Mouse (Mus musculus) stomach, embryonic 16.5 days (tissue): Measurements from ENCODE around the gene Atg7. TPM values are rescaled to one million over a fixed set of nuclear protein-coding genes. Genes with fewer than 3 reads are reported as not detected.

Experiments used
- ATAC-seq: fragments of 200-750 bp; cut with Nextera tagmentation; 2 replicates; pipeline ENCODE4 v1.8.0; 2017; ENCODE audit warnings: moderate number of reproducible peaks, moderate TSS enrichment; ENCODE audit not compliant: insufficient read depth, low FRiP score
- H3K27ac ChIP-seq: fragments of 300-500 bp; sonication (generic); 2 replicates; pipeline ENCODE4 v1.5.1; 2014; ENCODE audit warnings: low read length
- H3K27me3 ChIP-seq: fragments of 300-500 bp; sonication (generic); 2 replicates; pipeline ENCODE4 v1.6.1; 2014; ENCODE audit warnings: low read length, control low read depth, mixed read lengths; ENCODE audit not compliant: control insufficient read depth, insufficient read depth
- H3K36me3 ChIP-seq: fragments of 300-500 bp; sonication (generic); 2 replicates; pipeline ENCODE4 v1.6.1; 2014; ENCODE audit warnings: low read length; ENCODE audit not compliant: control insufficient read depth, insufficient read depth
- H3K4me1 ChIP-seq: fragments of 300-500 bp; sonication (generic); 2 replicates; pipeline ENCODE4 v1.6.1; 2014; ENCODE audit warnings: low read length, control low read depth, mixed read lengths; ENCODE audit not compliant: control insufficient read depth, insufficient read depth
- H3K4me2 ChIP-seq: fragments of 300-500 bp; sonication (generic); 2 replicates; pipeline ENCODE4 v1.6.1; 2014; ENCODE audit warnings: low read depth, low read length, mixed read lengths
- H3K4me3 ChIP-seq: fragments of 300-500 bp; sonication (generic); replicated peaks from 2 replicates; pipeline ENCODE4 v1.5.1; 2014; ENCODE audit warnings: mild to moderate bottlenecking, low read length
- H3K9ac ChIP-seq: fragments of 300-500 bp; sonication (generic); 2 replicates; pipeline ENCODE4 v1.6.1; 2014; ENCODE audit warnings: low read length
- H3K9me3 ChIP-seq: fragments of 300-500 bp; sonication (generic); replicated peaks from 2 replicates; pipeline ENCODE4 v1.6.1; 2016; ENCODE audit warnings: low read length, control low read depth; ENCODE audit not compliant: control insufficient read depth
- whole genome bisulfite sequencing: fragments of 180-500 bp; shearing (Covaris S2); extraction: QIAGEN DNeasy Blood & Tissue Kit; methylation state at CpG from one replicate; pipeline ENCODE4 v1.1.7; 2014; 5-methylcytosine and 5-hydroxymethylcytosine counted together
- polyA plus RNA-seq: library from polyadenylated mRNA; unstranded; fragments of >200 nt; fragmentation: Nextera tagmentation; extraction: Ambion mirVana; gene quantifications from 2 replicates; pipeline ENCODE4 v1.2.1, GENCODE M21; 2015

The Atg7 gene
- polyA plus RNA-seq, 1 experiment from 2014 or later, result 21.9 TPM

- H3K4me2 ChIP-seq, result no peak overlapping the region
- H3K27ac ChIP-seq, result no peak overlapping the region
- no peaks in the 10 kb centered on the region for H3K9me3 ChIP-seq
- H3K9ac ChIP-seq, result no peak overlapping the region
- 61% methylated on average over 5 of the region's 5 CpGs for WGBS
- H3K4me1 ChIP-seq, result no peaks in the 10 kb centered on the region
- no peaks in the 10 kb centered on the region for H3K36me3 ChIP-seq
- ATAC-seq, result no peak
- H3K4me3 ChIP-seq, result no peak overlapping the region
- H3K27me3 ChIP-seq, result no peaks in the 10 kb centered on the region
Observed at GRCm38 (mm10) chr6:114698578-114698977, 55.7 kb downstream of the Atg7 start.

GRCm38 (mm10) chr6:114700704-114701103, 57.8 kb downstream of the Atg7 start:
- ATAC-seq, result no peak
- Histone ChIP-seq H3K9me3 (no peaks in the 10 kb centered on the region), H3K4me1 (no peaks in the 10 kb centered on the region), H3K27me3 (no peaks in the 10 kb centered on the region), H3K36me3 (no peaks in the 10 kb centered on the region), H3K4me3 (no peak overlapping the region), H3K27ac (no peak overlapping the region), H3K4me2 (no peak overlapping the region), H3K9ac (no peak overlapping the region)
- 85% methylated on average over 3 of the region's 3 CpGs for WGBS

GRCm38 (mm10) chr6:114707032-114707431, 64.1 kb downstream of the Atg7 start:
- no peak overlapping the region for H3K9ac ChIP-seq
- H3K4me3 ChIP-seq, result no peak overlapping the region
- no peak for ATAC-seq
- H3K9me3 ChIP-seq, result no peaks in the 10 kb centered on the region
- no peak overlapping the region for H3K4me2 ChIP-seq
- WGBS, result 69% methylated on average over 3 of the region's 3 CpGs
- H3K4me1 ChIP-seq, result no peaks in the 10 kb centered on the region
- H3K36me3 ChIP-seq, result no peaks in the 10 kb centered on the region
- H3K27me3 ChIP-seq, result no peaks in the 10 kb centered on the region
- no peak overlapping the region for H3K27ac ChIP-seq

DNA sequence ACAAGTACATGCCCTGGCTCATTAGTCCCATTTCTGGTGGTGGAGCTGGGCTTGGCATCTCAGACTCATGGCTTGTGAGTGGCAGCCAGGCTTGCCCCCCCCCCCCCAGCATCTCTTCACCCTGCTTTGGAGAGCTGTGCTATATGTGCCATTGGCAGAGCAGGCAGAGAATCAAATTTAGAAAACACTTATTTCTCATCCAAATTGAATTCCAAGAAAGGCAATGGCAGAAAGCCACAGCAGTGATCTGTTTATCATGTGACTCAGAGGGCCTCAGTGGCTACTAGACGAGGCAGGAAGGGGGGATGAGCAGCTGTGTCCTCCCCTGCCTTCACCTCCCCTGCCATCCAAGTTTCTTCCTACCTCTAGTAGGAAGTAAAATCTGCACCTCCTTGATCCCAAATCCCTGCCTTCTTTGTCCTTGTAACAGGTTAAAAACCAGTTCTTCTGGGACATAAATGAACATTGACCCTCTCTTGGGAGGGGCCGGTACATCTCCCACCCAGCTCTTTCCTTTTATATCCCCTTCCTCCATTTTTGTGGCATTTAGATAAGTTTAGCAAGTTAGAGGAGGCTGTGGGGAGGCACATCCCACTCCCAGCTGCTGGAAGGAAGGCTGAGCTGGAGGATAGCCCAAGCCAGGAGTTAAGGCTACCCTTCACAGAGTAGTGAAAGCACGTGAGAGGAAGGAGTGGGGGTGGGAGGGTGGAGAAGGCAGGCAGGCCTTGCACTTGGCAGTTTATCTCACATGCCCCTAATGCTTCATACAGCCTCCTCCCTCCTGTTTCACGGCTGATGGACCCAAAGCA, 69.5 kb downstream of the Atg7 start:
- no peak overlapping the region for H3K4me2 ChIP-seq
- no peak overlapping the region for H3K9ac ChIP-seq
- no peaks in the 10 kb centered on the region for H3K36me3 ChIP-seq
- WGBS, result 40% methylated on average over 4 of the region's 4 CpGs
- H3K9me3 ChIP-seq, result no peaks in the 10 kb centered on the region
- ATAC-seq, result no peak
- H3K27me3 ChIP-seq, result no peaks in the 10 kb centered on the region
- no peak overlapping the region for H3K27ac ChIP-seq
- peaks cover 8% of the 10 kb centered on the region; the same call in 1 of the 2 replicates for H3K4me1 ChIP-seq
- H3K4me3 ChIP-seq, result no peak overlapping the region

DNA sequence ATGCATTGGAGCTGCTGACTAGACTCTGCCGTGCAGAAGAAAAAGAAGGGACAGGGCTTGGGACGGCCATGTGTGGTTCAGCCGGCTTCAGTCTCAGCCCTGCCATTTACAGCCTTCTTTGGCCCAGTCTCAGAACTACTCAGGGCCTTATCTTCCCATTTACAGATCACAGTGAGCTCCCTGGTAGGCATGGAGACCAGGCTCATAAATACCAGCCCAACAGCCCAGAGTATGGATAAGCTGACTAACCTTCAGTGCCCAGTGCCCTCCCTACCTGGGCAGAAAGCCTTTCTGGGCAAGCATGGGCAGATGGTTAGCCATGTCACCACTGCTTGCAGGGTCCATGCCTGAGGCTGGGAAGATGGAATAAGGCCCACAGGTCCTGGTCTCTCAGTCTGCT, 70.6 kb downstream of the Atg7 start:
- no peak for ATAC-seq

GRCm38 (mm10) chr6:114714654-114715053, 71.8 kb downstream of the Atg7 start:
- no peaks in the 10 kb centered on the region for H3K9me3 ChIP-seq
- no peaks in the 10 kb centered on the region for H3K27me3 ChIP-seq
- no peaks in the 10 kb centered on the region for H3K36me3 ChIP-seq
- peaks cover 8% of the 10 kb centered on the region; the same call in 1 of the 2 replicates for H3K4me1 ChIP-seq
- no peak overlapping the region for H3K4me2 ChIP-seq
- no peak overlapping the region for H3K9ac ChIP-seq
- H3K4me3 ChIP-seq, result no peak overlapping the region
- 52% methylated on average over 5 of the region's 5 CpGs for WGBS
- no peak overlapping the region for H3K27ac ChIP-seq
- no peak for ATAC-seq

More for the DNA sequence above, 70.6 kb downstream of the Atg7 start:
- no peak overlapping the region for H3K9ac ChIP-seq
- no peaks in the 10 kb centered on the region for H3K9me3 ChIP-seq
- WGBS, result 74% methylated on average over 3 of the region's 3 CpGs
- no peaks in the 10 kb centered on the region for H3K36me3 ChIP-seq
- H3K4me1 ChIP-seq, result peaks cover 8% of the 10 kb centered on the region; the same call in 1 of the 2 replicates
- no peak overlapping the region for H3K4me3 ChIP-seq
- H3K27me3 ChIP-seq, result no peaks in the 10 kb centered on the region
- no peak overlapping the region for H3K4me2 ChIP-seq
- H3K27ac ChIP-seq, result no peak overlapping the region

GRCm38 (mm10) chr6:114715289-114716030, 72.6 kb downstream of the Atg7 start:
- 0 out of 2 replicates have a peak, but pooled peaks have one; percentile 8 for ATAC-seq
- 57% methylated on average over 7 of the region's 7 CpGs for WGBS
- H3K4me2 ChIP-seq, result no peak overlapping the region

GRCm38 (mm10) chr6:114719100-114719499, 76.2 kb downstream of the Atg7 start:
- Histone ChIP-seq H3K4me1 (peaks cover 10% of the 10 kb centered on the region), H3K9ac (no peak overlapping the region), H3K9me3 (no peaks in the 10 kb centered on the region), H3K36me3 (no peaks in the 10 kb centered on the region), H3K4me3 (no peak overlapping the region), H3K27ac (no peak overlapping the region), H3K4me2 (no peak overlapping the region), H3K27me3 (no peaks in the 10 kb centered on the region)
- 49% methylated on average over 5 of the region's 5 CpGs for WGBS
- ATAC-seq, result no peak

More at GRCm38 (mm10) chr6:114715289-114716030, 72.6 kb downstream of the Atg7 start:
- Histone ChIP-seq H3K9ac (no peak overlapping the region), H3K27me3 (no peaks in the 10 kb centered on the region), H3K9me3 (no peaks in the 10 kb centered on the region), H3K36me3 (no peaks in the 10 kb centered on the region), H3K4me3 (no peak overlapping the region), H3K4me1 (peaks cover 8% of the 10 kb centered on the region; the same call in 1 of the 2 replicates), H3K27ac (peak overlapping the region; percentile 35; the same call in 1 of the 2 replicates)

GRCm38 (mm10) chr6:114719665-114720064, 76.8 kb downstream of the Atg7 start:
- H3K9me3 ChIP-seq, result no peaks in the 10 kb centered on the region
- H3K4me3 ChIP-seq, result no peak overlapping the region
- no peak for ATAC-seq
- H3K27ac ChIP-seq, result no peak overlapping the region
- H3K4me2 ChIP-seq, result no peak overlapping the region
- 65% methylated on average over 8 of the region's 8 CpGs for WGBS
- peaks cover 9% of the 10 kb centered on the region for H3K4me1 ChIP-seq
- no peaks in the 10 kb centered on the region for H3K36me3 ChIP-seq
- H3K9ac ChIP-seq, result no peak overlapping the region
- H3K27me3 ChIP-seq, result no peaks in the 10 kb centered on the region
